Mouse (Mus musculus) liver, embryonic 12.5 days (tissue): Measurements from ENCODE around the gene Keap1. TPM values are rescaled to one million over a fixed set of nuclear protein-coding genes. Genes with fewer than 3 reads are reported as not detected.
"Not testable (repeated sequence)": the region's sequence is repeated elsewhere in the genome, so short reads cannot be mapped to it uniquely, and the experiment has no call there.

Source experiments
- ATAC-seq: fragments of 200-750 bp; cut with Nextera tagmentation; 2 replicates; pipeline ENCODE4 v1.8.0; 2017; ENCODE audit warnings: moderate number of reproducible peaks, mild to moderate bottlenecking, moderate library complexity
- H3K27ac ChIP-seq: fragments of 300-500 bp; sonication (generic); 2 replicates; pipeline ENCODE4 v1.5.1; 2016; ENCODE audit warnings: mild to moderate bottlenecking
- H3K27me3 ChIP-seq: fragments of 300-500 bp; sonication (generic); replicated peaks from 2 replicates; pipeline ENCODE4 v1.6.1; 2016; ENCODE audit warnings: mild to moderate bottlenecking, moderate library complexity
- H3K36me3 ChIP-seq: fragments of 300-500 bp; sonication (generic); 2 replicates; pipeline ENCODE4 v1.6.1; 2016; ENCODE audit warnings: mild to moderate bottlenecking, moderate library complexity
- H3K4me1 ChIP-seq: fragments of 300-500 bp; sonication (generic); 2 replicates; pipeline ENCODE4 v1.6.1; 2016
- H3K4me2 ChIP-seq: fragments of 300-500 bp; sonication (generic); 2 replicates; pipeline ENCODE4 v1.6.1; 2016; ENCODE audit warnings: mild to moderate bottlenecking, moderate library complexity
- H3K4me3 ChIP-seq: fragments of 300-500 bp; sonication (generic); 2 replicates; pipeline ENCODE4 v1.5.1; 2016; ENCODE audit warnings: mild to moderate bottlenecking, moderate library complexity
- H3K9ac ChIP-seq: fragments of 300-500 bp; sonication (generic); 2 replicates; pipeline ENCODE4 v1.6.1; 2016; ENCODE audit warnings: mild to moderate bottlenecking, moderate library complexity
- H3K9me3 ChIP-seq: fragments of 300-500 bp; sonication (generic); replicated peaks from 2 replicates; pipeline ENCODE4 v1.6.1; 2016; ENCODE audit warnings: mild to moderate bottlenecking, moderate library complexity
- WGBS: fragments of 180-500 bp; shearing (Covaris S2); methylation state at CpG from one replicate; pipeline ENCODE4 v1.1.7; 2016; ENCODE audit not compliant: insufficient replicate concordance; 5-methylcytosine and 5-hydroxymethylcytosine counted together
- polyA plus RNA-seq: library from polyadenylated mRNA; unstranded; fragments of >200 nt; fragmentation: Nextera tagmentation; extraction: Ambion mirVana; gene quantifications from 2 replicates; pipeline ENCODE4 v1.2.1, GENCODE M21; 2016

The Keap1 gene
- polyA plus RNA-seq, 1 experiment from 2014 or later = 41.6 TPM

GRCm38 (mm10) chr9:21206848-21207247 is 32.3 kb downstream of the Keap1 start:
- Histone ChIP-seq H3K9me3 (no peaks in the 10 kb centered on the region), H3K4me2 (no peak overlapping the region), H3K27ac (no peak overlapping the region), H3K36me3 (peaks cover 21% of the 10 kb centered on the region), H3K27me3 (no peaks in the 10 kb centered on the region), H3K4me1 (peaks cover 13% of the 10 kb centered on the region), H3K9ac (no peak overlapping the region), H3K4me3 (no peak overlapping the region)
- 71% methylated on average over 6 of the region's 6 CpGs for WGBS
- no peak for ATAC-seq

DNA sequence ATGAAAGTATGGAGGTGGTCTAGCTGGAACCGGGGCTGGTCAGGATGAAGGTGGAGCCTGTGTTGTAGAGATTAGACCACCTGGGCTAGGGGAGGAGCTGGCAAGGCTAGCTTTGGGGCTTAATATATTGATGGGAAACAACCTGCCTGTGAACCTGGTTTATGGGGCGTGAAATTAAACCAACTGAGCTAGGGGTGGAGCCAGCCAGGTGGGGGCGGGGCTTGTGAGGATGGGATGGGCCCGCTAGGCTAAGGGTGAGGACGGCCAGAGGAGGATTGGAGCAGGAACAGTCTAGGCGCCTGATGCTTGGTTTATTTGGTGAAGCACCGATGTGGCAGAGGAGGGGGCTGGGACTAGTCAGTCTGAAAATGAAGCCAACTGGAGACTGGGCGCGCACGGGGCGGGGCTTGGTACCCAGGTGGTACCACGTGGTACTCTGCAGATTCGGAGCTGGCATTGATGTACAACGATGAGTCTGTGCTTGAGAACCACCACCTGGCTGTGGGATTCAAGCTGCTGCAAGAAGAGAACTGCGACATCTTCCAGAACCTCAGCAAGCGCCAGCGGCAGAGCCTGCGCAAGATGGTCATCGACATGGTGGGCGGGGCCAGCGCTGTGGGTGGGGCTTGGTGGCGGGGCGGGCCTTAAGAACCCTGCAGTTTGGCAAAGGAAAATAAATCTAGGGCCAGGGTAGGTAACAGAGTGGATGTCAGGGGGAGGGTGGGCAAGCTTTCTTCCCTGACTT is 34.5 kb downstream of the Keap1 start:
- Histone ChIP-seq H3K9me3 (no peaks in the 10 kb centered on the region), H3K4me3 (peak overlapping the region; percentile 37), H3K9ac (no peak overlapping the region), H3K27ac (no peak overlapping the region), H3K4me1 (peaks cover 13% of the 10 kb centered on the region), H3K27me3 (no peaks in the 10 kb centered on the region), H3K4me2 (peak overlapping the region; percentile 56), H3K36me3 (peaks cover 21% of the 10 kb centered on the region)
- peak; percentile 50 for ATAC-seq
- WGBS = 48% methylated on average over 23 of the region's 23 CpGs

GRCm38 (mm10) chr9:21204156-21204527 is 35.0 kb downstream of the Keap1 start:
- peaks cover 13% of the 10 kb centered on the region for H3K4me1 ChIP-seq
- no peaks in the 10 kb centered on the region for H3K9me3 ChIP-seq
- no peak overlapping the region for H3K9ac ChIP-seq
- H3K4me3 ChIP-seq = no peak overlapping the region
- H3K4me2 ChIP-seq = peak overlapping the region; percentile 56
- 41% methylated on average over 8 of the region's 8 CpGs for WGBS
- ATAC-seq = 0 out of 2 replicates have a peak, but pooled peaks have one; percentile 17
- no peak overlapping the region for H3K27ac ChIP-seq
- H3K27me3 ChIP-seq = no peaks in the 10 kb centered on the region
- peaks cover 21% of the 10 kb centered on the region for H3K36me3 ChIP-seq

GRCm38 (mm10) chr9:21198960-21199359 is 40.2 kb downstream of the Keap1 start:
- Histone ChIP-seq H3K27me3 (no peaks in the 10 kb centered on the region), H3K4me3 (no peak overlapping the region), H3K9me3 (no peaks in the 10 kb centered on the region), H3K4me2 (no peak overlapping the region), H3K9ac (no peak overlapping the region), H3K27ac (no peak overlapping the region), H3K4me1 (peaks cover 8% of the 10 kb centered on the region), H3K36me3 (peaks cover 5% of the 10 kb centered on the region; the same call in 1 of the 2 replicates)
- WGBS = 82% methylated on average over 3 of the region's 3 CpGs
- no peak for ATAC-seq

- no peak overlapping the region for H3K27ac ChIP-seq
- WGBS = 65% methylated on average over 4 of the region's 4 CpGs
- H3K9me3 ChIP-seq = no peaks in the 10 kb centered on the region
- peaks cover 5% of the 10 kb centered on the region; the same call in 1 of the 2 replicates for H3K36me3 ChIP-seq
- no peak overlapping the region for H3K4me3 ChIP-seq
- H3K4me1 ChIP-seq = peaks cover 8% of the 10 kb centered on the region
- H3K9ac ChIP-seq = no peak overlapping the region
- H3K27me3 ChIP-seq = no peaks in the 10 kb centered on the region
- no peak for ATAC-seq
- no peak overlapping the region for H3K4me2 ChIP-seq
Observed at GRCm38 (mm10) chr9:21197981-21198380, 41.2 kb downstream of the Keap1 start.

- H3K4me2 ChIP-seq = peak overlapping the region; percentile 5
- no peak overlapping the region for H3K27ac ChIP-seq
- no peaks in the 10 kb centered on the region for H3K27me3 ChIP-seq
- H3K9ac ChIP-seq = no peak overlapping the region
- no peak overlapping the region for H3K4me3 ChIP-seq
- peaks cover 5% of the 10 kb centered on the region; the same call in 1 of the 2 replicates for H3K36me3 ChIP-seq
- ATAC-seq = no peak
- 68% methylated on average over 19 of the region's 19 CpGs for WGBS
- no peaks in the 10 kb centered on the region for H3K9me3 ChIP-seq
- H3K4me1 ChIP-seq = peaks cover 8% of the 10 kb centered on the region
Observed at GRCm38 (mm10) chr9:21196521-21197433, 42.4 kb downstream of the Keap1 start.

DNA sequence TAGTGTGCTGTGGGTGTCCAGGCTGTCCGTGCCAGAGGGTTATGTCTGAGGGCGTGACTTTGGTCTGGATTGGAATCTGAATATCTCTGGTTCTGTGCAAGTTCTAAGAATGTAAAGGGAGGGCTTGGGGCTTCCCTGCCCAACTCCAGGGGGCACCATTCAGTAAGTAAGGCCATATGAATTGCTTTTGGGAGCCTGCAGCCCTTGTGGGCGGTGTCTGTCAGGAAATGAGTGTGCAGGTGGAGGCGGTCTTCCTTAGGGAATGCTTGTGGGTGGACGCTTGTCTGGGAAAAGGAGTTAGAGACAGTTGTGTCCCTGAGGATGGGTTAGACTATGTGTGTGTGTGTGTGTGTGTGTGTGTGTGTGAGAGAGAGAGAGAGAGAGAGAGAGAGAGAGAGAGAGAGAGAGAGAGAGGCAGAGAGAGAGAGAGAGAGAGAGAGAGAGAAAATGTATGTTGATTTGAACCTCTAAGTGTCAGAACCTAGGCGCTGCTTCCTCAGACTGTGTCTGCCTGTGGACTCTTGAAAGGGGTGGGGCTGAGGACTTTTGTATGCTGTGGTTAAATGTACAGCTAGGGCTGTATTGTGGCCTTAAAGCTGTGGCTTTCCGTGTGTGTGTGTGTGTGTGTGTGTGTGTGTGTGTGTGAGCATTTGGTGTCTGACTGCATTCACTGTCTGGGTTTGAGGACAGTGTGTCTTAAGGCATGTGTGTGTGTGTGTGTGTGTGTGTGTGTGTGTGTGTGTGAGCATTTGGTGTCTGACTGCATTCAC is 43.2 kb downstream of the Keap1 start:
- ATAC-seq, H3K9me3 ChIP-seq, H3K36me3 ChIP-seq, H3K4me2 ChIP-seq, H3K27ac ChIP-seq, H3K4me1 ChIP-seq, H3K4me3 ChIP-seq, H3K9ac ChIP-seq, H3K27me3 ChIP-seq: not testable (repeated sequence)
- 65% methylated on average over 7 of the region's 7 CpGs for WGBS

- 72% methylated on average over 4 of the region's 4 CpGs for WGBS
- Histone ChIP-seq H3K9ac (no peak overlapping the region), H3K36me3 (peaks cover 2% of the 10 kb centered on the region; the same call in 1 of the 2 replicates), H3K4me2 (no peak overlapping the region), H3K4me1 (peaks cover 8% of the 10 kb centered on the region), H3K4me3 (no peak overlapping the region), H3K9me3 (no peaks in the 10 kb centered on the region), H3K27ac (no peak overlapping the region), H3K27me3 (no peaks in the 10 kb centered on the region)
- no peak for ATAC-seq
Observed at GRCm38 (mm10) chr9:21194787-21195493, 44.2 kb downstream of the Keap1 start.

- no peak for ATAC-seq
- Histone ChIP-seq H3K27ac (no peak overlapping the region), H3K4me2 (no peak overlapping the region), H3K27me3 (no peaks in the 10 kb centered on the region), H3K9me3 (no peaks in the 10 kb centered on the region), H3K4me1 (peaks cover 8% of the 10 kb centered on the region), H3K36me3 (no peaks in the 10 kb centered on the region), H3K4me3 (no peak overlapping the region), H3K9ac (no peak overlapping the region)
- WGBS = 72% methylated on average over 3 of the region's 3 CpGs
Observed at GRCm38 (mm10) chr9:21193786-21194185, 45.4 kb downstream of the Keap1 start.

DNA sequence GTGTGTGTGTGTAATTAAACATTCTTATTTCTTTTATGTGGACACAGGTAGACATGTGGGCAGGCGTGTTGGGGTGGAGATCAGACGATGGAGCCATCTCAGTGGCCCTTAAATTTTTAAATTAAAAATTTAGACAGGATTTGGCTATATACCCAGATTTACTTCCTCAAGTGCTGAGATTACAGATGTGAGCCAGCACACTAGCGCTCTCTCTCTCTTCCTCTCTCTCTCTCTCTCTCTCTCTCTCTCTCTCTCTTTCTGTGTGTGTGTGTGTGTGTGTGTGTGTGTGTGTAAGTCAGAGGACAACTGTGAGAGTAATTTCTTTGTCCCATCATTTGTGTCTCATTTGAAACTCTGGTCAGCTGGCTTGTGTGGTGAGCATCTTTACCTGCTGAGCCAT is 48.5 kb downstream of the Keap1 start:
- Histone ChIP-seq H3K4me2 (no peak overlapping the region), H3K27ac (no peak overlapping the region)
- 72% methylated on average over 3 of the region's 3 CpGs for WGBS

DNA sequence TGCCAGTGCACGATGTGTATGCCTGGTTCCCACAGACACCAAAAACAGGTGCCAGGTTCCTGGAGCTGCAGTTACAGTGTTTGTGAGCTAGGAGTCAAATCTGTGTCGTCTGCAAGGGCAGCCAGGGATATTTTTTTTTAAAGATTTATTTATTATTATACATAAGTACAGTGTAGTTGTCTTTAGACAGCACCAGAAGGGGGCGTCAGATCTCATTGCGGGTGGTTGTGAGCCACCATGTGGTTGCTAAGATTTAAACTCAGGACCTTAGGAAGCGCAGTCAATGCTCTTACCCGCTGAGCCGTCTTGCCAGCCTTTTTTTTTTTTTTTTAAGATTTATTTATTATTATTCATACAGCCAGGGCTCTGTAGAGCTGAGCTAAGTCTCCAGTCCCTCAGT is 49.3 kb downstream of the Keap1 start:
- H3K27ac ChIP-seq = no peak overlapping the region
- H3K9me3 ChIP-seq = no peaks in the 10 kb centered on the region
- no peak for ATAC-seq
- H3K36me3 ChIP-seq = no peaks in the 10 kb centered on the region
- peaks cover 16% of the 10 kb centered on the region for H3K4me1 ChIP-seq
- no peak overlapping the region for H3K9ac ChIP-seq
- WGBS = 48% methylated on average over 7 of the region's 7 CpGs
- H3K27me3 ChIP-seq = no peaks in the 10 kb centered on the region
- H3K4me2 ChIP-seq = no peak overlapping the region
- H3K4me3 ChIP-seq = no peak overlapping the region

More for the DNA sequence above, 48.5 kb downstream of the Keap1 start:
- no peaks in the 10 kb centered on the region for H3K27me3 ChIP-seq
- no peak for ATAC-seq
- peaks cover 14% of the 10 kb centered on the region for H3K4me1 ChIP-seq
- no peak overlapping the region for H3K9ac ChIP-seq
- H3K4me3 ChIP-seq = no peak overlapping the region
- no peaks in the 10 kb centered on the region for H3K9me3 ChIP-seq
- no peaks in the 10 kb centered on the region for H3K36me3 ChIP-seq
